Mouse (Mus musculus) heart, adult 2 months (tissue): ENCODE measurements around the gene Pfas. TPM values are rescaled to one million over a fixed set of nuclear protein-coding genes. Genes with fewer than 3 reads are reported as not detected.
A peak's percentile ranks its signal among the peaks of the same experiment; 100 is the strongest.

ENCODE experiments used
- DNase-seq, 2 experiments: peaks; one replicate each; pipeline ENCODE4 v3.0.0; 2021
- H3K27ac ChIP-seq: fragments of 200-600 bp; 2 replicates; pipeline ENCODE4 v1.8.1; 2022
- H3K27me3 ChIP-seq: fragments of 200-500 bp; 2 replicates; pipeline ENCODE4 v1.6.1; 2012; ENCODE audit warnings: mild to moderate bottlenecking, low read length, inconsistent platforms, mixed read lengths; ENCODE audit not compliant: control insufficient read depth, insufficient read depth
- H3K36me3 ChIP-seq: fragments of 200-500 bp; 2 replicates; pipeline ENCODE4 v1.6.1; 2012; ENCODE audit warnings: low read length, inconsistent platforms; ENCODE audit not compliant: control insufficient read depth, insufficient read depth
- H3K4me1 ChIP-seq: fragments of 200-500 bp; 2 replicates; pipeline ENCODE4 v1.6.1; 2011; ENCODE audit warnings: low read length; ENCODE audit not compliant: control insufficient read depth, insufficient read depth
- H3K4me3 ChIP-seq: fragments of 200-600 bp; 2 replicates; pipeline ENCODE4 v1.8.1; 2022
- H3K79me2 ChIP-seq: fragments of 200-500 bp; replicated peaks from 2 replicates; pipeline ENCODE4 v1.6.1; 2012; ENCODE audit warnings: mild to moderate bottlenecking, inconsistent platforms, low read length, moderate library complexity, mixed read lengths; ENCODE audit not compliant: control insufficient read depth, insufficient read depth
- H3K9ac ChIP-seq: fragments of 200-500 bp; 2 replicates; pipeline ENCODE4 v1.6.1; 2012; ENCODE audit warnings: low read depth, mild to moderate bottlenecking, control low read depth, inconsistent platforms, low read length, mixed read lengths
- CTCF ChIP-seq: fragments of 200-600 bp; IDR thresholded peaks from 2 replicates; pipeline ENCODE4 v1.8.1; 2022; ENCODE audit warnings: antibody characterized with exemption, mild to moderate bottlenecking, moderate library complexity
- EP300 ChIP-seq: fragments of 200-500 bp; IDR thresholded peaks from 2 replicates; pipeline ENCODE4 v1.6.1; 2011; ENCODE audit warnings: low read depth, low read length, control low read depth; ENCODE audit not compliant: insufficient read depth
- POLR2A ChIP-seq: fragments of 200-500 bp; IDR thresholded peaks from 2 replicates; pipeline ENCODE4 v1.6.1; 2011; ENCODE audit warnings: mild to moderate bottlenecking, low read depth, low read length, control low read depth; ENCODE audit not compliant: insufficient read depth
- WGBS: fragments of 180-500 bp; shearing (Covaris S2); methylation state at CpG from one replicate; pipeline ENCODE4 v1.1.7; 2018; 5-methylcytosine and 5-hydroxymethylcytosine counted together
- intact Hi-C: fragments of 180-260 bp; cut with DNase I; formaldehyde crosslinking; loops from one replicate; pipeline ENCODE4 v1.15.1; 2025
- polyA plus RNA-seq: library from polyadenylated mRNA; depleted of rRNA; stranded (reverse); fragments of >200 nt; gene quantifications from 2 replicates; pipeline ENCODE4 v1.2.3, GENCODE M21; 2012
- total RNA-seq, 2 experiments: library from RNA; stranded (reverse); gene quantifications; 2 replicates each; pipeline ENCODE4 v1.2.3; 2021

Gene Pfas
- total and polyA plus RNA-seq, 3 experiments, result 5.9 to 8.5 (median 6.4) TPM

GRCm38 (mm10) chr11:68947542-68947993 is 60.7 kb downstream of the Pfas start:
- H3K9ac ChIP-seq, result no peak overlapping the region

GRCm38 (mm10) chr11:68946806-68947440 is 61.3 kb downstream of the Pfas start:
- TF ChIP-seq POLR2A (no peak), EP300 (no peak), CTCF (no peak)
- WGBS, result 49% methylated on average over 16 of the region's 16 CpGs
- no peak overlapping the region for H3K4me3 ChIP-seq
- no peak overlapping the region for H3K27ac ChIP-seq
- H3K27me3 ChIP-seq, result no peaks in the 10 kb centered on the region; the same call in 1 of the 2 replicates
- no peak overlapping the region for H3K9ac ChIP-seq
- peaks cover 1% of the 10 kb centered on the region; the same call in 1 of the 2 replicates for H3K36me3 ChIP-seq
- H3K79me2 ChIP-seq, result no peaks in the 10 kb centered on the region
- peaks cover under 1% of the 10 kb centered on the region for H3K4me1 ChIP-seq
- no peak for DNase-seq
- intact Hi-C loops, result no loop called here

More at GRCm38 (mm10) chr11:68947542-68947993, 60.7 kb downstream of the Pfas start:
- Histone ChIP-seq H3K36me3 (peaks cover 4% of the 10 kb centered on the region), H3K79me2 (no peaks in the 10 kb centered on the region), H3K27ac (no peak overlapping the region), H3K27me3 (no peaks in the 10 kb centered on the region; the same call in 1 of the 2 replicates), H3K4me3 (no peak overlapping the region), H3K4me1 (peaks cover 3% of the 10 kb centered on the region)
- no peak for TF ChIP-seq CTCF
- TF ChIP-seq EP300, result no peak
- TF ChIP-seq POLR2A, result no peak
- no peak for DNase-seq
- WGBS, result 39% methylated on average over 12 of the region's 12 CpGs
- intact Hi-C loops, result no loop called here

- 86% methylated on average over 4 of the region's 4 CpGs for WGBS
- Histone ChIP-seq H3K4me3 (no peak overlapping the region), H3K4me1 (no peaks in the 10 kb centered on the region; the same call in 1 of the 2 replicates), H3K27ac (no peak overlapping the region), H3K9ac (no peak overlapping the region), H3K79me2 (no peaks in the 10 kb centered on the region), H3K36me3 (no peaks in the 10 kb centered on the region; the same call in 1 of the 2 replicates), H3K27me3 (no peaks in the 10 kb centered on the region; the same call in 1 of the 2 replicates)
- intact Hi-C loops, result no loop called here
- TF ChIP-seq CTCF (no peak), POLR2A (no peak), EP300 (no peak)
- DNase-seq, result no peak
Observed at GRCm38 (mm10) chr11:68946001-68946400, 62.3 kb downstream of the Pfas start.

- Histone ChIP-seq H3K27me3 (no peaks in the 10 kb centered on the region; the same call in 1 of the 2 replicates), H3K79me2 (no peaks in the 10 kb centered on the region), H3K4me3 (no peak overlapping the region), H3K27ac (no peak overlapping the region), H3K36me3 (no peaks in the 10 kb centered on the region; the same call in 1 of the 2 replicates), H3K9ac (no peak overlapping the region), H3K4me1 (peaks cover 3% of the 10 kb centered on the region)
- intact Hi-C loops, result no loop called here
- 81% methylated on average over 2 of the region's 2 CpGs for whole genome bisulfite sequencing
- TF ChIP-seq CTCF (no peak), EP300 (no peak), POLR2A (no peak)
- no peak for DNase-seq
Observed at GRCm38 (mm10) chr11:68945245-68945644, 63.0 kb downstream of the Pfas start.

- DNase-seq, result no peak
- H3K27me3 ChIP-seq, result no peaks in the 10 kb centered on the region; the same call in 1 of the 2 replicates
- peaks cover 3% of the 10 kb centered on the region for H3K4me1 ChIP-seq
- intact Hi-C loops, result no loop called here
- no peak overlapping the region for H3K4me3 ChIP-seq
- no peaks in the 10 kb centered on the region for H3K79me2 ChIP-seq
- H3K9ac ChIP-seq, result no peak overlapping the region
- no peak overlapping the region for H3K27ac ChIP-seq
- 93% methylated on average over 8 of the region's 8 CpGs for WGBS
- TF ChIP-seq EP300, result 0 out of 2 replicates have a peak, but pooled peaks have one; percentile 17
- TF ChIP-seq POLR2A, result no peak
- H3K36me3 ChIP-seq, result no peaks in the 10 kb centered on the region
Observed at GRCm38 (mm10) chr11:68942731-68943130, 65.5 kb downstream of the Pfas start.

GRCm38 (mm10) chr11:68940516-68940915 is 67.7 kb downstream of the Pfas start:
- DNase-seq, result no peak
- Histone ChIP-seq H3K27me3 (no peaks in the 10 kb centered on the region), H3K79me2 (no peaks in the 10 kb centered on the region), H3K27ac (peak overlapping the region; percentile 75), H3K36me3 (no peaks in the 10 kb centered on the region), H3K4me1 (peaks cover 3% of the 10 kb centered on the region), H3K4me3 (peak overlapping the region; percentile 46), H3K9ac (no peak overlapping the region)
- 56% methylated on average over 4 of the region's 4 CpGs for WGBS
- TF ChIP-seq CTCF (no peak), EP300 (no peak), POLR2A (no peak)
- intact Hi-C loops, result no loop called here
